Mouse (Mus musculus) liver, embryonic 11.5 days (tissue): ENCODE measurements around the gene Ppil6. TPM values are rescaled to one million over a fixed set of nuclear protein-coding genes. Genes with fewer than 3 reads are reported as not detected.
A peak's percentile ranks its signal among the peaks of the same experiment; 100 is the strongest.

Experiments
- ATAC-seq: fragments of 200-750 bp; cut with Nextera tagmentation; replicated peaks from 2 replicates; pipeline ENCODE4 v1.8.0; 2017; ENCODE audit warnings: moderate number of reproducible peaks, mild to moderate bottlenecking, moderate TSS enrichment, moderate library complexity; ENCODE audit not compliant: low FRiP score
- DNase-seq: peaks from one replicate; pipeline ENCODE4 v3.0.0-alpha.2; 2017; ENCODE audit warnings: low spot score
- H3K27ac ChIP-seq: fragments of 300-500 bp; sonication (generic); 2 replicates; pipeline ENCODE4 v1.5.1; 2014; ENCODE audit warnings: mild to moderate bottlenecking, low read depth, low read length, control low read depth
- H3K27me3 ChIP-seq: fragments of 300-500 bp; sonication (generic); replicated peaks from 2 replicates; pipeline ENCODE4 v1.6.1; 2014; ENCODE audit warnings: low read length, mixed read lengths; ENCODE audit not compliant: control insufficient read depth, insufficient read depth
- H3K36me3 ChIP-seq: fragments of 300-500 bp; sonication (generic); 2 replicates; pipeline ENCODE4 v1.6.1; 2014; ENCODE audit warnings: mild to moderate bottlenecking, low read length, moderate library complexity, mixed read lengths; ENCODE audit not compliant: control insufficient read depth, insufficient read depth
- H3K4me1 ChIP-seq: fragments of 300-500 bp; sonication (generic); replicated peaks from 2 replicates; pipeline ENCODE4 v1.6.1; 2014; ENCODE audit warnings: low read length, mixed read lengths; ENCODE audit not compliant: control insufficient read depth, insufficient read depth
- H3K4me2 ChIP-seq: fragments of 300-500 bp; sonication (generic); 2 replicates; pipeline ENCODE4 v1.6.1; 2014; ENCODE audit warnings: mild to moderate bottlenecking, control low read depth, moderate library complexity
- H3K4me3 ChIP-seq: fragments of 300-500 bp; sonication (generic); 2 replicates; pipeline ENCODE4 v1.5.1; 2014; ENCODE audit warnings: low read depth, low read length, control low read depth
- H3K9ac ChIP-seq: fragments of 300-500 bp; sonication (generic); 2 replicates; pipeline ENCODE4 v1.6.1; 2014; ENCODE audit warnings: low read depth, low read length, control low read depth
- H3K9me3 ChIP-seq: fragments of 300-500 bp; sonication (generic); 2 replicates; pipeline ENCODE4 v1.6.1; 2016; ENCODE audit warnings: low read length, inconsistent platforms, mixed read lengths; ENCODE audit not compliant: control insufficient read depth
- WGBS: fragments of 180-500 bp; shearing (Covaris S2); extraction: QIAGEN DNeasy Blood & Tissue Kit; methylation state at CpG from one replicate; pipeline ENCODE4 v1.1.7; 2014; 5-methylcytosine and 5-hydroxymethylcytosine counted together
- polyA plus RNA-seq: library from polyadenylated mRNA; unstranded; fragments of >200 nt; fragmentation: Nextera tagmentation; extraction: Ambion mirVana; gene quantifications from 2 replicates; pipeline ENCODE4 v1.2.1, GENCODE M21; 2014

The Ppil6 gene
- 0.25 TPM in 1 of 2 replicates, not detected in the other for polyA plus RNA-seq

GRCm38 (mm10) chr10:41489708-41490517, at the start of gene Ppil6, which contains the start of gene Smpd2:
TSS of gene Ppil6 (plus strand) at chr10:41490439.
TSS of gene Smpd2 (minus strand) at chr10:41490369.
- H3K4me3 ChIP-seq = peak within 1 kb of the TSS; percentile 71
- no peaks in the 10 kb centered on the region for H3K27me3 ChIP-seq
- peaks cover 13% of the 10 kb centered on the region for H3K36me3 ChIP-seq
- H3K4me1 ChIP-seq = 0 out of 2 replicates have a peak, but pooled peaks cover 9% of the 10 kb centered on the region
- peak within 1 kb of the TSS; percentile 99 for H3K4me2 ChIP-seq
- ATAC-seq (peak; percentile 93), DNase-seq (peak; percentile 96)
- H3K9ac ChIP-seq = peak within 1 kb of the TSS; percentile 77
- H3K9me3 ChIP-seq = no peaks in the 10 kb centered on the region
- 2% methylated on average over 50 of the region's 50 CpGs for WGBS
- peak within 1 kb of the TSS; percentile 34; the same call in 1 of the 2 replicates for H3K27ac ChIP-seq

- no peak overlapping the region for H3K4me2 ChIP-seq
These were observed 42.0 kb upstream of the Ppil6 start for GRCm38 (mm10) chr10:41448216-41448615.

GRCm38 (mm10) chr10:41449684-41450083, 40.6 kb upstream of the Ppil6 start:
- H3K27me3 ChIP-seq = no peaks in the 10 kb centered on the region
- peak overlapping the region; percentile 82 for H3K4me3 ChIP-seq
- DNase-seq = no peak
- no peaks in the 10 kb centered on the region for H3K9me3 ChIP-seq
- peaks cover 19% of the 10 kb centered on the region for H3K4me1 ChIP-seq
- peaks cover 10% of the 10 kb centered on the region; the same call in 1 of the 2 replicates for H3K36me3 ChIP-seq
- ATAC-seq = peak; percentile 42
- WGBS = 17% methylated on average over 14 of the region's 14 CpGs
- peak overlapping the region; percentile 79 for H3K9ac ChIP-seq
- peak overlapping the region; percentile 71 for H3K4me2 ChIP-seq
- peak overlapping the region; percentile 62 for H3K27ac ChIP-seq

More at GRCm38 (mm10) chr10:41448216-41448615, 42.0 kb upstream of the Ppil6 start:
- H3K27me3 ChIP-seq = no peaks in the 10 kb centered on the region
- no peaks in the 10 kb centered on the region for H3K9me3 ChIP-seq
- no peak overlapping the region for H3K27ac ChIP-seq
- ATAC-seq = no peak
- H3K36me3 ChIP-seq = peaks cover 10% of the 10 kb centered on the region; the same call in 1 of the 2 replicates
- WGBS = 50% methylated on average over 1 of the region's 1 CpGs
- DNase-seq = no peak
- no peak overlapping the region for H3K9ac ChIP-seq
- H3K4me3 ChIP-seq = no peak overlapping the region
- peaks cover 19% of the 10 kb centered on the region for H3K4me1 ChIP-seq

- Histone ChIP-seq H3K4me3 (peak within 1 kb of the TSS; percentile 82), H3K9me3 (no peaks in the 10 kb centered on the region), H3K27ac (peak within 1 kb of the TSS; percentile 62), H3K4me2 (peak within 1 kb of the TSS; percentile 71), H3K27me3 (no peaks in the 10 kb centered on the region), H3K9ac (peak within 1 kb of the TSS; percentile 79), H3K4me1 (peaks cover 19% of the 10 kb centered on the region), H3K36me3 (peaks cover 12% of the 10 kb centered on the region; the same call in 1 of the 2 replicates)
- WGBS = under 1% methylated on average over 49 of the region's 49 CpGs
- DNase-seq (peak; percentile 98), ATAC-seq (peak; percentile 95)
These were observed 40.0 kb upstream of the Ppil6 start, which contains the start of gene Zbtb24 for GRCm38 (mm10) chr10:41450137-41450670. TSS of gene Zbtb24 (plus strand) at chr10:41450383.

- no peak; the same call in 1 of the 2 replicates for ATAC-seq
- H3K4me1 ChIP-seq = peaks cover 19% of the 10 kb centered on the region
- peak overlapping the region; percentile 79 for H3K9ac ChIP-seq
- no peaks in the 10 kb centered on the region for H3K27me3 ChIP-seq
- peak overlapping the region; percentile 82 for H3K4me3 ChIP-seq
- no peak overlapping the region for H3K27ac ChIP-seq
- 52% methylated on average over 18 of the region's 18 CpGs for WGBS
- DNase-seq = no peak
- H3K36me3 ChIP-seq = peaks cover 16% of the 10 kb centered on the region; the same call in 1 of the 2 replicates
- peak overlapping the region; percentile 71 for H3K4me2 ChIP-seq
- H3K9me3 ChIP-seq = no peaks in the 10 kb centered on the region
These were observed 39.3 kb upstream of the Ppil6 start for GRCm38 (mm10) chr10:41450780-41451522.

GRCm38 (mm10) chr10:41451656-41452055, 38.6 kb upstream of the Ppil6 start:
- no peak for DNase-seq
- no peak for ATAC-seq
- Histone ChIP-seq H3K4me2 (no peak overlapping the region; the same call in 1 of the 2 replicates), H3K4me3 (peak overlapping the region; percentile 12; the same call in 1 of the 2 replicates), H3K9me3 (no peaks in the 10 kb centered on the region), H3K27ac (no peak overlapping the region), H3K27me3 (no peaks in the 10 kb centered on the region), H3K4me1 (peaks cover 19% of the 10 kb centered on the region), H3K9ac (no peak overlapping the region), H3K36me3 (peaks cover 18% of the 10 kb centered on the region; the same call in 1 of the 2 replicates)
- 94% methylated on average over 9 of the region's 9 CpGs for WGBS

GRCm38 (mm10) chr10:41452791-41453190, 37.4 kb upstream of the Ppil6 start:
- WGBS = 83% methylated on average over 3 of the region's 3 CpGs

GRCm38 (mm10) chr10:41459990-41460389, 30.2 kb upstream of the Ppil6 start:
- DNase-seq (no peak), ATAC-seq (no peak)
- Histone ChIP-seq H3K4me1 (no peaks in the 10 kb centered on the region), H3K9ac (no peak overlapping the region), H3K4me2 (no peak overlapping the region), H3K36me3 (peaks cover 21% of the 10 kb centered on the region; the same call in 1 of the 2 replicates), H3K9me3 (no peaks in the 10 kb centered on the region), H3K4me3 (no peak overlapping the region), H3K27ac (no peak overlapping the region), H3K27me3 (no peaks in the 10 kb centered on the region)
- WGBS = 77% methylated on average over 4 of the region's 4 CpGs

More at GRCm38 (mm10) chr10:41452791-41453190, 37.4 kb upstream of the Ppil6 start:
- DNase-seq (no peak), ATAC-seq (no peak)
- H3K4me2 ChIP-seq = no peak overlapping the region
- H3K27me3 ChIP-seq = no peaks in the 10 kb centered on the region
- no peaks in the 10 kb centered on the region for H3K9me3 ChIP-seq
- H3K4me1 ChIP-seq = peaks cover 19% of the 10 kb centered on the region
- no peak overlapping the region for H3K9ac ChIP-seq
- H3K4me3 ChIP-seq = no peak overlapping the region
- H3K36me3 ChIP-seq = peaks cover 18% of the 10 kb centered on the region; the same call in 1 of the 2 replicates
- H3K27ac ChIP-seq = no peak overlapping the region
